In genomic region chr8:126895133-126895532, GRCm38 (mm10) we compare ENCODE assay signal across 8 mouse cellular contexts. TPM values are rescaled to one million over a fixed set of nuclear protein-coding genes. Genes with fewer than 3 reads are reported as not detected.
A peak's percentile ranks its signal among the peaks of the same experiment; 100 is the strongest.
DNase-seq lines count a peak whose midpoint lies in the region; ATAC-seq and TF ChIP-seq lines count a peak whose summit lies in the region.

No protein-coding gene starts in this region.

- peak; percentile 94 for ATAC-seq in forebrain, embryonic 13.5 days
- ATAC-seq in forebrain, embryonic 12.5 days (ENCODE audit: low FRiP score): no peak
- peak; percentile 61 for ATAC-seq in granulocyte monocyte progenitor cell, adult 5-6 weeks (replicated peaks; ENCODE audit: poor library complexity, severe bottlenecking)
- peak; percentile 41 for ATAC-seq in limb, embryonic 14.5 days (ENCODE audit: low FRiP score, low read depth)

- H3K36me3 ChIP-seq in forebrain, embryonic 13.5 days (ENCODE audit: poor library complexity, severe bottlenecking): no peaks in the 10 kb centered on the region
- H3K36me3 ChIP-seq in forebrain, embryonic 12.5 days (replicated peaks): no peaks in the 10 kb centered on the region
- no peaks in the 10 kb centered on the region for H3K36me3 ChIP-seq in limb, embryonic 14.5 days (ENCODE audit: control insufficient read depth, insufficient read depth, low read length)

- peak; percentile 49 for DNase-seq in CD4-positive helper T cell, adult 2 months (ENCODE audit: low read depth, low spot score)
- DNase-seq in limb, embryonic 14.5 days (ENCODE audit: low spot score): peak; percentile 40
- DNase-seq in cerebellum, adult 8-10 months: no peak
- DNase-seq in kidney, postnatal 4 days: no peak
- no peak for DNase-seq in spleen, adult 12 weeks (ENCODE audit: low spot score)

- peak overlapping the region; percentile 0; the same call in 1 of the 2 replicates for H3K27ac ChIP-seq in forebrain, embryonic 13.5 days
- H3K27ac ChIP-seq in forebrain, embryonic 12.5 days: no peak overlapping the region
- no peak overlapping the region for H3K27ac ChIP-seq in limb, embryonic 14.5 days (replicated peaks; ENCODE audit: low read depth, low read length)

- no peak overlapping the region for H3K4me3 ChIP-seq in forebrain, embryonic 13.5 days
- H3K4me3 ChIP-seq in forebrain, embryonic 12.5 days (replicated peaks): no peak overlapping the region
- H3K4me3 ChIP-seq in limb, embryonic 14.5 days (replicated peaks; ENCODE audit: low read length): no peak overlapping the region

- no peaks in the 10 kb centered on the region for H3K27me3 ChIP-seq in forebrain, embryonic 13.5 days
- H3K27me3 ChIP-seq in forebrain, embryonic 12.5 days: no peaks in the 10 kb centered on the region
- no peaks in the 10 kb centered on the region for H3K27me3 ChIP-seq in limb, embryonic 14.5 days (ENCODE audit: control insufficient read depth, insufficient read depth, low read length)

- 67% methylated on average over 6 of the region's 6 CpGs for WGBS in forebrain, embryonic 13.5 days
- 72% methylated on average over 6 of the region's 6 CpGs for WGBS in forebrain, embryonic 12.5 days
- 36% methylated on average over 6 of the region's 6 CpGs for WGBS in limb, embryonic 14.5 days

- no peak overlapping the region for H3K9ac ChIP-seq in forebrain, embryonic 13.5 days
- H3K9ac ChIP-seq in forebrain, embryonic 12.5 days: no peak overlapping the region
- H3K9ac ChIP-seq in limb, embryonic 14.5 days (ENCODE audit: low read depth, low read length, severe bottlenecking): no peak overlapping the region

- no peak for TF ChIP-seq POLR2A in limb, embryonic 14.5 days (IDR thresholded peaks at IDR 0.05; ENCODE audit: borderline replicate concordance, extremely low read depth, insufficient read depth, insufficient read length)

- H3K4me1 ChIP-seq in forebrain, embryonic 13.5 days: no peaks in the 10 kb centered on the region
- H3K4me1 ChIP-seq in forebrain, embryonic 12.5 days: no peaks in the 10 kb centered on the region
- H3K4me1 ChIP-seq in limb, embryonic 14.5 days (ENCODE audit: control insufficient read depth, insufficient read depth, low read length): no peaks in the 10 kb centered on the region

- no peak overlapping the region for H3K4me2 ChIP-seq in forebrain, embryonic 13.5 days
- H3K4me2 ChIP-seq in forebrain, embryonic 12.5 days: no peak overlapping the region
- H3K4me2 ChIP-seq in limb, embryonic 14.5 days (replicated peaks; ENCODE audit: low read depth, low read length, severe bottlenecking): no peak overlapping the region

- no peaks in the 10 kb centered on the region for H3K9me3 ChIP-seq in forebrain, embryonic 13.5 days (replicated peaks)
- H3K9me3 ChIP-seq in forebrain, embryonic 12.5 days: no peaks in the 10 kb centered on the region
- no peaks in the 10 kb centered on the region for H3K9me3 ChIP-seq in limb, embryonic 14.5 days (ENCODE audit: control insufficient read depth, low read length)

RNA-seq across cellular contexts. Expression of gene Tomm20, which starts 50.5 kb away (rescaled TPM):
- 207 and 209 TPM in 2 replicates for polyA plus RNA-seq in forebrain, embryonic 13.5 days (2015; fragmentation: Nextera tagmentation; extraction: Ambion mirVana)
- 194 and 201 TPM in 2 replicates for polyA plus RNA-seq in forebrain, embryonic 12.5 days (2016; fragmentation: Nextera tagmentation; extraction: Ambion mirVana)
- total RNA-seq in granulocyte monocyte progenitor cell, adult 5-6 weeks (2014; fragmentation: Nextera tagmentation): 72.5 and 80.0 TPM in 2 replicates
- total RNA-seq in granulocyte monocyte progenitor cell, adult 5-6 weeks (2017): 237 and 273 TPM in 2 replicates
- 75.8 and 251 TPM in 2 replicates for polyA plus RNA-seq in limb, embryonic 14.5 days (2012; rRNA removed)
- polyA plus RNA-seq in limb, embryonic 14.5 days (2014; fragmentation: Nextera tagmentation; extraction: Ambion mirVana): 208 and 210 TPM in 2 replicates

Comparison
In these comparisons a context has a peak if more than half of its experiments do, and no peak if none do; other contexts are left out.
1. DNase-seq: peak in CD4-positive helper T cell, adult 2 months (single experiment) and limb, embryonic 14.5 days (single experiment); none in cerebellum, adult 8-10 months (single experiment), kidney, postnatal 4 days (0 of 2) and spleen, adult 12 weeks (single experiment).